Mouse (Mus musculus): ENCODE data around the gene Kcnma1. TPM values are rescaled to one million over a fixed set of nuclear protein-coding genes. Genes with fewer than 3 reads are reported as not detected.

Gene Kcnma1
- polyA plus RNA-seq, 1 experiment from 2014 or later = 1.0 TPM

- no peak for ATAC-seq (ENCODE audit: low read depth)
- Histone ChIP-seq H3K9ac (ENCODE audit: low read length) (no peak overlapping the region), H3K36me3 (ENCODE audit: control insufficient read depth, insufficient read depth, low read length) (no peaks in the 10 kb centered on the region), H3K4me2 (ENCODE audit: low read depth, low read length) (no peak overlapping the region), H3K4me3 (ENCODE audit: low read length) (no peak overlapping the region), H3K4me1 (replicated peaks; ENCODE audit: control insufficient read depth, insufficient read depth, low read length) (no peaks in the 10 kb centered on the region), H3K9me3 (ENCODE audit: control insufficient read depth, low read length) (no peaks in the 10 kb centered on the region), H3K27me3 (ENCODE audit: control insufficient read depth, insufficient read depth, low read depth, low read length) (no peaks in the 10 kb centered on the region), H3K27ac (ENCODE audit: low read length) (no peak overlapping the region)
- 40% methylated on average over 4 of the region's 4 CpGs for WGBS
Observed at GRCm38 (mm10) chr14:23682758-23683157, 331.5 kb downstream of the Kcnma1 start.

GRCm38 (mm10) chr14:23679378-23679777 lies 334.9 kb downstream of the Kcnma1 start:
- Histone ChIP-seq H3K9ac (ENCODE audit: low read length) (no peak overlapping the region), H3K4me1 (replicated peaks; ENCODE audit: control insufficient read depth, insufficient read depth, low read length) (no peaks in the 10 kb centered on the region), H3K9me3 (ENCODE audit: control insufficient read depth, low read length) (no peaks in the 10 kb centered on the region), H3K27ac (ENCODE audit: low read length) (no peak overlapping the region), H3K4me2 (ENCODE audit: low read depth, low read length) (no peak overlapping the region), H3K36me3 (ENCODE audit: control insufficient read depth, insufficient read depth, low read length) (no peaks in the 10 kb centered on the region), H3K27me3 (ENCODE audit: control insufficient read depth, insufficient read depth, low read depth, low read length) (no peaks in the 10 kb centered on the region), H3K4me3 (ENCODE audit: low read length) (no peak overlapping the region)
- no peak for ATAC-seq (ENCODE audit: low read depth)
- 53% methylated on average over 2 of the region's 2 CpGs for WGBS

GRCm38 (mm10) chr14:23666420-23666819 lies 347.9 kb downstream of the Kcnma1 start:
- no peaks in the 10 kb centered on the region for H3K9me3 ChIP-seq (ENCODE audit: control insufficient read depth, low read length)
- ATAC-seq (ENCODE audit: low read depth) = no peak
- 83% methylated on average over 3 of the region's 3 CpGs for WGBS
- H3K27me3 ChIP-seq (ENCODE audit: control insufficient read depth, insufficient read depth, low read depth, low read length) = no peaks in the 10 kb centered on the region
- no peaks in the 10 kb centered on the region for H3K4me1 ChIP-seq (replicated peaks; ENCODE audit: control insufficient read depth, insufficient read depth, low read length)
- H3K4me3 ChIP-seq (ENCODE audit: low read length) = no peak overlapping the region
- H3K27ac ChIP-seq (ENCODE audit: low read length) = no peak overlapping the region
- no peak overlapping the region for H3K4me2 ChIP-seq (ENCODE audit: low read depth, low read length)
- H3K36me3 ChIP-seq (ENCODE audit: control insufficient read depth, insufficient read depth, low read length) = no peaks in the 10 kb centered on the region
- H3K9ac ChIP-seq (ENCODE audit: low read length) = no peak overlapping the region

- H3K9ac ChIP-seq (ENCODE audit: low read length) = no peak overlapping the region
Observed at GRCm38 (mm10) chr14:23651682-23652081, 362.6 kb downstream of the Kcnma1 start.

GRCm38 (mm10) chr14:23650126-23650525 lies 364.2 kb downstream of the Kcnma1 start:
- 82% methylated on average over 3 of the region's 3 CpGs for WGBS
- Histone ChIP-seq H3K36me3 (ENCODE audit: control insufficient read depth, insufficient read depth, low read length) (no peaks in the 10 kb centered on the region), H3K4me2 (ENCODE audit: low read depth, low read length) (no peak overlapping the region), H3K27ac (ENCODE audit: low read length) (no peak overlapping the region), H3K27me3 (ENCODE audit: control insufficient read depth, insufficient read depth, low read depth, low read length) (no peaks in the 10 kb centered on the region), H3K9me3 (ENCODE audit: control insufficient read depth, low read length) (no peaks in the 10 kb centered on the region), H3K4me3 (ENCODE audit: low read length) (no peak overlapping the region), H3K9ac (ENCODE audit: low read length) (no peak overlapping the region), H3K4me1 (replicated peaks; ENCODE audit: control insufficient read depth, insufficient read depth, low read length) (no peaks in the 10 kb centered on the region)
- no peak for ATAC-seq (ENCODE audit: low read depth)

More at GRCm38 (mm10) chr14:23651682-23652081, 362.6 kb downstream of the Kcnma1 start:
- no peak overlapping the region for H3K27ac ChIP-seq (ENCODE audit: low read length)
- H3K27me3 ChIP-seq (ENCODE audit: control insufficient read depth, insufficient read depth, low read depth, low read length) = no peaks in the 10 kb centered on the region
- H3K4me2 ChIP-seq (ENCODE audit: low read depth, low read length) = no peak overlapping the region
- WGBS = 58% methylated on average over 4 of the region's 4 CpGs
- H3K4me3 ChIP-seq (ENCODE audit: low read length) = no peak overlapping the region
- H3K9me3 ChIP-seq (ENCODE audit: control insufficient read depth, low read length) = no peaks in the 10 kb centered on the region
- no peaks in the 10 kb centered on the region for H3K4me1 ChIP-seq (replicated peaks; ENCODE audit: control insufficient read depth, insufficient read depth, low read length)
- no peaks in the 10 kb centered on the region for H3K36me3 ChIP-seq (ENCODE audit: control insufficient read depth, insufficient read depth, low read length)
- ATAC-seq (ENCODE audit: low read depth) = no peak

- WGBS = 77% methylated on average over 9 of the region's 9 CpGs
- H3K9ac ChIP-seq (ENCODE audit: low read length) = no peak overlapping the region
- no peaks in the 10 kb centered on the region for H3K36me3 ChIP-seq (ENCODE audit: control insufficient read depth, insufficient read depth, low read length)
- H3K4me3 ChIP-seq (ENCODE audit: low read length) = no peak overlapping the region
- no peak overlapping the region for H3K4me2 ChIP-seq (ENCODE audit: low read depth, low read length)
- no peaks in the 10 kb centered on the region for H3K4me1 ChIP-seq (replicated peaks; ENCODE audit: control insufficient read depth, insufficient read depth, low read length)
- no peak for ATAC-seq (ENCODE audit: low read depth)
- H3K27me3 ChIP-seq (ENCODE audit: control insufficient read depth, insufficient read depth, low read depth, low read length) = no peaks in the 10 kb centered on the region
- no peaks in the 10 kb centered on the region for H3K9me3 ChIP-seq (ENCODE audit: control insufficient read depth, low read length)
- no peak overlapping the region for H3K27ac ChIP-seq (ENCODE audit: low read length)
Observed at GRCm38 (mm10) chr14:23645361-23646063, 368.8 kb downstream of the Kcnma1 start.

GRCm38 (mm10) chr14:23643162-23643561 lies 371.1 kb downstream of the Kcnma1 start:
- WGBS = 71% methylated on average over 3 of the region's 3 CpGs
- Histone ChIP-seq H3K4me1 (replicated peaks; ENCODE audit: control insufficient read depth, insufficient read depth, low read length) (no peaks in the 10 kb centered on the region), H3K4me3 (ENCODE audit: low read length) (no peak overlapping the region), H3K9me3 (ENCODE audit: control insufficient read depth, low read length) (no peaks in the 10 kb centered on the region), H3K27me3 (ENCODE audit: control insufficient read depth, insufficient read depth, low read depth, low read length) (no peaks in the 10 kb centered on the region), H3K36me3 (ENCODE audit: control insufficient read depth, insufficient read depth, low read length) (no peaks in the 10 kb centered on the region), H3K4me2 (ENCODE audit: low read depth, low read length) (no peak overlapping the region), H3K27ac (ENCODE audit: low read length) (no peak overlapping the region), H3K9ac (ENCODE audit: low read length) (no peak overlapping the region)
- ATAC-seq (ENCODE audit: low read depth) = no peak

- no peak for ATAC-seq (ENCODE audit: low read depth)
- H3K4me1 ChIP-seq (replicated peaks; ENCODE audit: control insufficient read depth, insufficient read depth, low read length) = no peaks in the 10 kb centered on the region
- 36% methylated on average over 2 of the region's 2 CpGs for WGBS
- H3K36me3 ChIP-seq (ENCODE audit: control insufficient read depth, insufficient read depth, low read length) = no peaks in the 10 kb centered on the region
- H3K4me2 ChIP-seq (ENCODE audit: low read depth, low read length) = no peak overlapping the region
- H3K4me3 ChIP-seq (ENCODE audit: low read length) = no peak overlapping the region
- H3K9ac ChIP-seq (ENCODE audit: low read length) = no peak overlapping the region
- H3K27me3 ChIP-seq (ENCODE audit: control insufficient read depth, insufficient read depth, low read depth, low read length) = no peaks in the 10 kb centered on the region
- H3K9me3 ChIP-seq (ENCODE audit: control insufficient read depth, low read length) = no peaks in the 10 kb centered on the region
- H3K27ac ChIP-seq (ENCODE audit: low read length) = no peak overlapping the region
Observed at GRCm38 (mm10) chr14:23640665-23641064, 373.6 kb downstream of the Kcnma1 start.

GRCm38 (mm10) chr14:23638078-23638695 lies 376.1 kb downstream of the Kcnma1 start:
- no peak overlapping the region for H3K4me3 ChIP-seq (ENCODE audit: low read length)
- H3K4me1 ChIP-seq (replicated peaks; ENCODE audit: control insufficient read depth, insufficient read depth, low read length) = no peaks in the 10 kb centered on the region
- ATAC-seq (ENCODE audit: low read depth) = no peak
- no peak overlapping the region for H3K27ac ChIP-seq (ENCODE audit: low read length)
- H3K36me3 ChIP-seq (ENCODE audit: control insufficient read depth, insufficient read depth, low read length) = no peaks in the 10 kb centered on the region
- H3K9me3 ChIP-seq (ENCODE audit: control insufficient read depth, low read length) = no peaks in the 10 kb centered on the region
- H3K4me2 ChIP-seq (ENCODE audit: low read depth, low read length) = no peak overlapping the region
- no peak overlapping the region for H3K9ac ChIP-seq (ENCODE audit: low read length)
- 29% methylated on average over 3 of the region's 3 CpGs for WGBS
- no peaks in the 10 kb centered on the region for H3K27me3 ChIP-seq (ENCODE audit: control insufficient read depth, insufficient read depth, low read depth, low read length)
